Mouse (Mus musculus) midbrain, embryonic 16.5 days (tissue): ENCODE results near the gene Hfe2. TPM values are rescaled to one million over a fixed set of nuclear protein-coding genes. Genes with fewer than 3 reads are reported as not detected.

Source experiments
- ATAC-seq: fragments of 200-750 bp; cut with Nextera tagmentation; 2 replicates; pipeline ENCODE4 v1.8.0; 2017; ENCODE audit warnings: moderate TSS enrichment
- H3K27ac ChIP-seq: fragments of 300-500 bp; sonication (generic); 2 replicates; pipeline ENCODE4 v1.5.1; 2014; ENCODE audit warnings: mild to moderate bottlenecking, low read length, mixed read lengths
- H3K27me3 ChIP-seq: fragments of 300-500 bp; sonication (generic); 2 replicates; pipeline ENCODE4 v1.6.1; 2014; ENCODE audit warnings: low read depth, low read length, mixed read lengths; ENCODE audit not compliant: control insufficient read depth, insufficient read depth
- H3K36me3 ChIP-seq: fragments of 300-500 bp; sonication (generic); 2 replicates; pipeline ENCODE4 v1.6.1; 2014; ENCODE audit warnings: mild to moderate bottlenecking, low read length, moderate library complexity, mixed read lengths; ENCODE audit not compliant: control insufficient read depth, insufficient read depth
- H3K4me1 ChIP-seq: fragments of 300-500 bp; sonication (generic); 2 replicates; pipeline ENCODE4 v1.6.1; 2014; ENCODE audit warnings: mild to moderate bottlenecking, low read length, mixed read lengths; ENCODE audit not compliant: control insufficient read depth, insufficient read depth
- H3K4me2 ChIP-seq: fragments of 300-500 bp; sonication (generic); 2 replicates; pipeline ENCODE4 v1.6.1; 2014; ENCODE audit warnings: mild to moderate bottlenecking, low read length, mixed read lengths
- H3K4me3 ChIP-seq: fragments of 300-500 bp; sonication (generic); 2 replicates; pipeline ENCODE4 v1.5.1; 2014; ENCODE audit warnings: low read depth, mild to moderate bottlenecking, low read length, moderate library complexity, mixed read lengths
- H3K9ac ChIP-seq: fragments of 300-500 bp; sonication (generic); 2 replicates; pipeline ENCODE4 v1.6.1; 2014; ENCODE audit warnings: low read depth, low read length, mixed read lengths
- H3K9me3 ChIP-seq: fragments of 300-500 bp; sonication (generic); replicated peaks from 2 replicates; pipeline ENCODE4 v1.6.1; 2014; ENCODE audit warnings: mild to moderate bottlenecking, low read length, mixed read lengths; ENCODE audit not compliant: control insufficient read depth, poor library complexity, severe bottlenecking
- WGBS: fragments of 180-500 bp; shearing (Covaris S2); extraction: QIAGEN DNeasy Blood & Tissue Kit; methylation state at CpG from one replicate; pipeline ENCODE4 v1.1.7; 2014; 5-methylcytosine and 5-hydroxymethylcytosine counted together
- polyA plus RNA-seq: library from polyadenylated mRNA; unstranded; fragments of >200 nt; fragmentation: Nextera tagmentation; extraction: Ambion mirVana; gene quantifications from 2 replicates; pipeline ENCODE4 v1.2.1, GENCODE M21; 2015

The Hfe2 gene
- polyA plus RNA-seq, 1 experiment from 2014 or later = 2.4 TPM

- Histone ChIP-seq H3K9ac (peak overlapping the region; percentile 62), H3K4me3 (peak overlapping the region; percentile 53), H3K9me3 (no peaks in the 10 kb centered on the region), H3K36me3 (no peaks in the 10 kb centered on the region), H3K27ac (peak overlapping the region; percentile 66), H3K4me1 (peaks cover 4% of the 10 kb centered on the region), H3K27me3 (no peaks in the 10 kb centered on the region), H3K4me2 (peak overlapping the region; percentile 52)
- WGBS = 0% methylated on average over 17 of the region's 17 CpGs
- ATAC-seq = peak; percentile 87
These were observed 24.7 kb upstream of the Hfe2 start for GRCm38 (mm10) chr3:96500289-96500621.

- peak overlapping the region; percentile 62 for H3K9ac ChIP-seq
- peak overlapping the region; percentile 53 for H3K4me3 ChIP-seq
- peak overlapping the region; percentile 66 for H3K27ac ChIP-seq
- peaks cover 4% of the 10 kb centered on the region for H3K4me1 ChIP-seq
- WGBS = under 1% methylated on average over 19 of the region's 19 CpGs
- H3K27me3 ChIP-seq = no peaks in the 10 kb centered on the region
- peak overlapping the region; percentile 52 for H3K4me2 ChIP-seq
- H3K36me3 ChIP-seq = no peaks in the 10 kb centered on the region
- no peaks in the 10 kb centered on the region for H3K9me3 ChIP-seq
- ATAC-seq = peak; percentile 81
These were observed 24.2 kb upstream of the Hfe2 start for GRCm38 (mm10) chr3:96500691-96501265.

GRCm38 (mm10) chr3:96501391-96502115 is 23.4 kb upstream of the Hfe2 start:
- H3K27ac ChIP-seq = peak overlapping the region; percentile 56
- H3K4me1 ChIP-seq = peaks cover 4% of the 10 kb centered on the region
- H3K4me3 ChIP-seq = peak overlapping the region; percentile 53
- H3K9me3 ChIP-seq = no peaks in the 10 kb centered on the region
- no peaks in the 10 kb centered on the region for H3K27me3 ChIP-seq
- peak; percentile 73 for ATAC-seq
- WGBS = under 1% methylated on average over 32 of the region's 32 CpGs
- H3K4me2 ChIP-seq = peak overlapping the region; percentile 91
- H3K9ac ChIP-seq = peak overlapping the region; percentile 56; the same call in 1 of the 2 replicates
- H3K36me3 ChIP-seq = no peaks in the 10 kb centered on the region

- no peak for ATAC-seq
- Histone ChIP-seq H3K27me3 (no peaks in the 10 kb centered on the region), H3K4me3 (peak overlapping the region; percentile 53), H3K4me2 (peak overlapping the region; percentile 91), H3K36me3 (no peaks in the 10 kb centered on the region), H3K27ac (no peak overlapping the region; the same call in 1 of the 2 replicates), H3K4me1 (peaks cover 4% of the 10 kb centered on the region), H3K9me3 (no peaks in the 10 kb centered on the region), H3K9ac (peak overlapping the region; percentile 56; the same call in 1 of the 2 replicates)
- WGBS = under 1% methylated on average over 19 of the region's 19 CpGs
These were observed 22.5 kb upstream of the Hfe2 start for GRCm38 (mm10) chr3:96502181-96503082.

GRCm38 (mm10) chr3:96503083-96503450 is 21.9 kb upstream of the Hfe2 start:
- H3K9ac ChIP-seq = no peak overlapping the region
- H3K9me3 ChIP-seq = no peaks in the 10 kb centered on the region
- peaks cover 4% of the 10 kb centered on the region for H3K4me1 ChIP-seq
- H3K27me3 ChIP-seq = no peaks in the 10 kb centered on the region
- ATAC-seq = no peak
- H3K27ac ChIP-seq = no peak overlapping the region
- WGBS = 1% methylated on average over 7 of the region's 7 CpGs
- H3K4me3 ChIP-seq = peak overlapping the region; percentile 53
- H3K4me2 ChIP-seq = peak overlapping the region; percentile 91
- no peaks in the 10 kb centered on the region for H3K36me3 ChIP-seq

GRCm38 (mm10) chr3:96503946-96504345 is 21.0 kb upstream of the Hfe2 start:
- no peaks in the 10 kb centered on the region for H3K9me3 ChIP-seq
- H3K4me3 ChIP-seq = no peak overlapping the region
- H3K27me3 ChIP-seq = no peaks in the 10 kb centered on the region
- WGBS = 64% methylated on average over 4 of the region's 4 CpGs
- no peak overlapping the region for H3K4me2 ChIP-seq
- no peaks in the 10 kb centered on the region for H3K36me3 ChIP-seq
- no peak overlapping the region for H3K9ac ChIP-seq
- peaks cover 4% of the 10 kb centered on the region for H3K4me1 ChIP-seq
- no peak overlapping the region for H3K27ac ChIP-seq
- ATAC-seq = no peak

- Histone ChIP-seq H3K27me3 (no peaks in the 10 kb centered on the region), H3K9me3 (no peaks in the 10 kb centered on the region), H3K4me2 (no peak overlapping the region), H3K9ac (no peak overlapping the region), H3K4me3 (no peak overlapping the region), H3K27ac (no peak overlapping the region), H3K4me1 (peaks cover 4% of the 10 kb centered on the region), H3K36me3 (no peaks in the 10 kb centered on the region)
- WGBS = 85% methylated on average over 6 of the region's 6 CpGs
- no peak for ATAC-seq
These were observed 20.0 kb upstream of the Hfe2 start for GRCm38 (mm10) chr3:96504931-96505330.

GRCm38 (mm10) chr3:96506396-96507047 is 18.4 kb upstream of the Hfe2 start:
- Histone ChIP-seq H3K4me3 (no peak overlapping the region), H3K9me3 (no peaks in the 10 kb centered on the region), H3K27me3 (no peaks in the 10 kb centered on the region), H3K27ac (no peak overlapping the region), H3K4me2 (no peak overlapping the region), H3K4me1 (peaks cover 4% of the 10 kb centered on the region), H3K9ac (no peak overlapping the region), H3K36me3 (no peaks in the 10 kb centered on the region)
- WGBS = 95% methylated on average over 9 of the region's 9 CpGs
- no peak for ATAC-seq
